Mouse (Mus musculus) liver, postnatal 0 days (tissue): ENCODE data around the gene Adcy10.

ENCODE experiments used
- CTCF ChIP-seq: sonication (generic); IDR thresholded peaks from 2 replicates; pipeline ENCODE4 v1.5.1; 2016; ENCODE audit warnings: antibody characterized with exemption, low read depth
- EP300 ChIP-seq: IDR thresholded peaks from 2 replicates; pipeline ENCODE4 v1.6.1; 2016; ENCODE audit warnings: antibody characterized with exemption, low read depth, mild to moderate bottlenecking

- no peak for TF ChIP-seq CTCF
- no peak for TF ChIP-seq EP300
These were observed 71.7 kb downstream of the Adcy10 start for GRCm38 (mm10) chr1:165556711-165557110.
